Mouse (Mus musculus): ENCODE results near the gene Lcmt2. TPM values are rescaled to one million over a fixed set of nuclear protein-coding genes. Genes with fewer than 3 reads are reported as not detected.

Lcmt2 gene
- polyA plus RNA-seq, 1 experiment from 2014 or later, result 21.5 TPM

GRCm38 (mm10) chr2:121089751-121090150, 50.7 kb downstream of the Lcmt2 start:
- Histone ChIP-seq H3K4me3 (no peak overlapping the region), H3K4me1 (peaks cover 3% of the 10 kb centered on the region; the same call in 1 of the 2 replicates), H3K27me3 (replicated peaks; ENCODE audit: low read depth, poor library complexity, severe bottlenecking) (no peaks in the 10 kb centered on the region), H3K36me3 (replicated peaks) (no peaks in the 10 kb centered on the region), H3K27ac (replicated peaks) (no peak overlapping the region), H3K9me3 (no peaks in the 10 kb centered on the region)
- no peak for DNase-seq (ENCODE audit: low spot score)
- 78% methylated on average over 4 of the region's 4 CpGs for WGBS

DNA sequence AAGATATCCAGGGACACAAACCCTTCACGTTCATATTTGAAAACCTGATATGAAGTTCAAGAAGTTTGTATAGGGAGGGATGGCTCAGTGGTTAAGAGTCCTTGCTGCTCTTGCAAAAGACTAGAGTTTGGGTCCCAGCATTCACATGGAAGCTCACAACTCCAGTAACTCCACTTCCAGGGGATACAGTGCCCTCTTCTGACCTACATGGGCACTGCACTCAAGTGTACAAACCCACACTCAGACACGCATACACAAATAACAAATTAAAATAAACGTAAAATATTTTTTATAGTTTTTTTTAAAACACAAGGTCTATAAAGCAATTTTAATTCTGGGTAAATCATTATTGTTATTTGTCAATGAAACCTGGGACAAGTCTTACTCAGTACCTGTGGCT, 51.9 kb downstream of the Lcmt2 start:
- H3K27me3 ChIP-seq (replicated peaks; ENCODE audit: low read depth, poor library complexity, severe bottlenecking), result no peaks in the 10 kb centered on the region
- H3K4me1 ChIP-seq, result peaks cover 3% of the 10 kb centered on the region; the same call in 1 of the 2 replicates
- H3K9me3 ChIP-seq, result no peaks in the 10 kb centered on the region
- no peak for DNase-seq (ENCODE audit: low spot score)
- WGBS, result 92% methylated on average over 3 of the region's 3 CpGs
- H3K36me3 ChIP-seq (replicated peaks), result no peaks in the 10 kb centered on the region
- no peak overlapping the region for H3K27ac ChIP-seq (replicated peaks)
- H3K4me3 ChIP-seq, result no peak overlapping the region

- WGBS, result 65% methylated on average over 6 of the region's 6 CpGs
- Histone ChIP-seq H3K4me3 (no peak within 1 kb of the TSS), H3K27me3 (replicated peaks; ENCODE audit: low read depth, poor library complexity, severe bottlenecking) (no peaks in the 10 kb centered on the region), H3K27ac (replicated peaks) (no peak within 1 kb of the TSS), H3K4me1 (peaks cover 3% of the 10 kb centered on the region; the same call in 1 of the 2 replicates), H3K36me3 (replicated peaks) (no peaks in the 10 kb centered on the region), H3K9me3 (no peaks in the 10 kb centered on the region)
- no peak for DNase-seq (ENCODE audit: low spot score)
These were observed 54.8 kb downstream of the Lcmt2 start, which contains the start of gene Tgm5 for GRCm38 (mm10) chr2:121085480-121086185. Tgm5 (minus strand) TSS chr2:121085841.

- Histone ChIP-seq H3K27ac (replicated peaks) (no peak overlapping the region), H3K27me3 (replicated peaks; ENCODE audit: low read depth, poor library complexity, severe bottlenecking) (no peaks in the 10 kb centered on the region), H3K4me1 (peaks cover 3% of the 10 kb centered on the region; the same call in 1 of the 2 replicates), H3K4me3 (no peak overlapping the region), H3K9me3 (no peaks in the 10 kb centered on the region), H3K36me3 (replicated peaks) (no peaks in the 10 kb centered on the region)
- no peak for DNase-seq (ENCODE audit: low spot score)
- 81% methylated on average over 1 of the region's 1 CpGs for WGBS
These were observed 57.8 kb downstream of the Lcmt2 start for GRCm38 (mm10) chr2:121082626-121083025.

Other genes starting within 250 kb of the Lcmt2 start
- gene Ubr1, start 169.9 kb downstream of the Lcmt2 start, polyA plus RNA-seq (2016; fragmentation: Nextera tagmentation; extraction: Ambion mirVana), result 24.5 and 27.3 TPM in 2 replicates
- gene Tmem62, start 163.6 kb downstream of the Lcmt2 start, polyA plus RNA-seq (2016; fragmentation: Nextera tagmentation; extraction: Ambion mirVana), result 3.2 TPM in 2 replicates
- 34.0 and 34.2 TPM in 2 replicates for gene Ccndbp1, start 132.2 kb downstream of the Lcmt2 start, polyA plus RNA-seq (2016; fragmentation: Nextera tagmentation; extraction: Ambion mirVana)
- gene Epb42, start 103.6 kb downstream of the Lcmt2 start, polyA plus RNA-seq (2016; fragmentation: Nextera tagmentation; extraction: Ambion mirVana), result 5.1 and 5.3 TPM in 2 replicates
- gene Tgm5, start 54.8 kb downstream of the Lcmt2 start, polyA plus RNA-seq (2016; fragmentation: Nextera tagmentation; extraction: Ambion mirVana), result not detected in 2 replicates
- not detected in 2 replicates for gene Tgm7, start 30.9 kb downstream of the Lcmt2 start, polyA plus RNA-seq (2016; fragmentation: Nextera tagmentation; extraction: Ambion mirVana)
- 19.7 and 22.4 TPM in 2 replicates for gene Adal, start 225 bp downstream of the Lcmt2 start, polyA plus RNA-seq (2016; fragmentation: Nextera tagmentation; extraction: Ambion mirVana)
- 82.1 and 87.5 TPM in 2 replicates for gene Tubgcp4, start 30.0 kb upstream of the Lcmt2 start, polyA plus RNA-seq (2016; fragmentation: Nextera tagmentation; extraction: Ambion mirVana)
- gene Zscan29, start 30.5 kb upstream of the Lcmt2 start, polyA plus RNA-seq (2016; fragmentation: Nextera tagmentation; extraction: Ambion mirVana), result 12.0 and 14.7 TPM in 2 replicates
- 120 and 124 TPM in 2 replicates for gene Trp53bp1, start 130.8 kb upstream of the Lcmt2 start, polyA plus RNA-seq (2016; fragmentation: Nextera tagmentation; extraction: Ambion mirVana)
- gene Map1a, start 148.9 kb upstream of the Lcmt2 start, polyA plus RNA-seq (2016; fragmentation: Nextera tagmentation; extraction: Ambion mirVana), result 3.4 and 4.2 TPM in 2 replicates
- 10.2 and 10.5 TPM in 2 replicates for gene Ppip5k1, start 214.7 kb upstream of the Lcmt2 start, polyA plus RNA-seq (2016; fragmentation: Nextera tagmentation; extraction: Ambion mirVana)
- 3.6 and 6.0 TPM in 2 replicates for gene Ckmt1, start 217.1 kb upstream of the Lcmt2 start, polyA plus RNA-seq (2016; fragmentation: Nextera tagmentation; extraction: Ambion mirVana)
- not detected in 2 replicates for gene Strc, start 246.5 kb upstream of the Lcmt2 start, polyA plus RNA-seq (2016; fragmentation: Nextera tagmentation; extraction: Ambion mirVana)

All from embryonic facial prominence, embryonic 10.5 days (tissue).